33 mouse cellular contexts compared by ENCODE assay signal in genomic region chr15:30966826-30967225, GRCm38 (mm10).
"Had no signal": no experiment of that assay in that cellular context is flagged by ENCODE, and none has a peak within 500 bp of the region (broad histone marks: within the 10 kb centered on the region; RNA-seq: fewer than 3 reads in every experiment).

No protein-coding gene starts in this region.

- ATAC-seq: hindbrain, embryonic 16.5 days; hindbrain, postnatal 0 days; inflammation-experienced regulatory T-cells, adult 6 months; intestine, embryonic 15.5 days; intestine, embryonic 16.5 days; intestine, postnatal 0 days had no signal

- H3K9me3 ChIP-seq: heart, embryonic 12.5 days; heart, embryonic 13.5 days; heart, embryonic 15.5 days; hindbrain, embryonic 10.5 days; hindbrain, embryonic 12.5 days; hindbrain, embryonic 13.5 days; hindbrain, embryonic 15.5 days; intestine, embryonic 15.5 days; kidney, embryonic 15.5 days had no signal

- H3K27ac ChIP-seq: heart, embryonic 13.5 days; heart, embryonic 15.5 days; hindbrain, embryonic 10.5 days; hindbrain, embryonic 12.5 days; hindbrain, embryonic 13.5 days; hindbrain, embryonic 14.5 days; hindbrain, embryonic 15.5 days; hindbrain, postnatal 0 days; intestine, embryonic 15.5 days; kidney, embryonic 15.5 days; kidney, postnatal 0 days; layer of hippocampus, adult 2 months had no signal

- DNase-seq: heart, postnatal 10 days; heart, postnatal 14 days; heart, postnatal 36 days; kidney, adult 11 months; kidney, adult 18-20 months; kidney, adult 2 months; kidney, adult 8-10 months; kidney, adult 9 months; kidney, postnatal 10 days; kidney, postnatal 14 days; kidney, postnatal 25 days; kidney, postnatal 36 days; kidney, postnatal 4 days; layer of hippocampus, adult 9-11 months; layer of hippocampus, postnatal 36 days had no signal

- H3K4me3 ChIP-seq: heart, embryonic 12.5 days; heart, embryonic 13.5 days; heart, embryonic 15.5 days; hindbrain, embryonic 10.5 days; hindbrain, embryonic 12.5 days; hindbrain, embryonic 13.5 days; hindbrain, embryonic 15.5 days; intestine, embryonic 15.5 days; kidney, embryonic 15.5 days; layer of hippocampus, adult 2 months had no signal

- H3K4me2 ChIP-seq: heart, embryonic 11.5 days; heart, embryonic 12.5 days; heart, embryonic 13.5 days; heart, embryonic 15.5 days; hindbrain, embryonic 12.5 days; hindbrain, embryonic 13.5 days; hindbrain, embryonic 14.5 days; hindbrain, embryonic 15.5 days; intestine, embryonic 15.5 days; kidney, embryonic 15.5 days had no signal

- H3K36me3 ChIP-seq: heart, embryonic 12.5 days; heart, embryonic 13.5 days; heart, embryonic 15.5 days; hindbrain, embryonic 10.5 days; hindbrain, embryonic 12.5 days; intestine, embryonic 15.5 days; kidney, embryonic 15.5 days had no signal

- H3K9ac ChIP-seq: heart, embryonic 12.5 days; heart, embryonic 13.5 days; heart, embryonic 15.5 days; hindbrain, embryonic 12.5 days; hindbrain, embryonic 13.5 days; hindbrain, embryonic 14.5 days; hindbrain, embryonic 15.5 days; intestine, embryonic 15.5 days; kidney, embryonic 15.5 days had no signal

- H3K4me1 ChIP-seq: heart, embryonic 12.5 days; heart, embryonic 13.5 days; heart, embryonic 15.5 days; hindbrain, embryonic 12.5 days; hindbrain, embryonic 13.5 days; hindbrain, embryonic 15.5 days; intestine, embryonic 15.5 days had no signal

- H3K27me3 ChIP-seq: heart, embryonic 12.5 days; heart, embryonic 13.5 days; heart, embryonic 15.5 days; hindbrain, embryonic 12.5 days; hindbrain, embryonic 13.5 days; hindbrain, embryonic 15.5 days; intestine, embryonic 15.5 days; kidney, embryonic 15.5 days had no signal
